Mouse (Mus musculus) telencephalon, adult 2 months (tissue): ENCODE measurements at regions not wholly inside any gene's neighbourhood (a gene's known extent, or its start where the extent isn't known, plus 50 kb on each side); places are given as distances from the start of the nearest gene placed in this dataset.
A peak's percentile ranks its signal among the peaks of the same experiment; 100 is the strongest.
"Not testable (repeated sequence)": the region's sequence is repeated elsewhere in the genome, so short reads cannot be mapped to it uniquely, and the experiment has no call there.

Experiments used
- DNase-seq: peaks from one replicate; pipeline ENCODE4 v3.0.0-alpha.2; 2011; ENCODE audit warnings: low read depth, low spot score

DNA sequence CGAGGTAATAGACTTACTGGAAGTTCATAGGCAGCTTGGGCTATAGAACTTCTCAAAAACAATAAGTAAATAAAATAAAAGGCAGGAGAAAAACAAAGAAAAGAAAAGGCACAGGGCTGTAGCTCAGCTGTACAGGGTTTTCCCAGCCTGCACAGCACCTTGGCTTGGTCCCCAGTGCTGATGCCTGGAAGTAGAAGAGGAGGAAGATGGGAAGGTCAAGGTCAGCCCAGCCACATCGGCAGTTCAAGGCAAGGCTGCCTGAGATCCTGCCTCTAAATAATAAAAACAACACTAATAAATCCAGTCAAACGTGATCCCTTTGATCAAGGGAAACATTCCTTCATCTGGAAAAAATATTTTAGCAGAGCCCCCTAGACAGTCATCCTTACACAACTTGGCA lies 103.1 kb downstream of the Cenpf start:
- no peak for DNase-seq

DNA sequence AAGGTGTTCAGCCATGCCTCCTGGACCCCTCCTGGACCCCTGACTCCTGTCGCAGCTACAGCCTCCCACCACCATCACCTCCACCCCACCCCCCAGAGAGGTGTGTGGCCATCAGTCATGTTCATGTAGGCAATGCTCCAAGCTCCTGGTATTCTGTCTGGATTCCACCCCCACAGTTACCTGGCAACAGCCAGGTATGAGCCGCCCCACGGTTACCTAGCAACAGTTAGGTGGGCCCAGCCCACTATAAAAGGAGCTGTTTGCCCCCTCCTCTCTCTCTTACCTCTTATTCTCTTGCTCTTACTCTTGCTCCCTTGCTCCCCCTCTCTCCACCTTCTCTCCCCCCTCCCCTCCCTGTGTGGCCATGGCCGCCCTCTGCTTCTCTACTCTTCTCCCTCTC lies 106.5 kb downstream of the Cenpf start:
- DNase-seq = no peak

DNA sequence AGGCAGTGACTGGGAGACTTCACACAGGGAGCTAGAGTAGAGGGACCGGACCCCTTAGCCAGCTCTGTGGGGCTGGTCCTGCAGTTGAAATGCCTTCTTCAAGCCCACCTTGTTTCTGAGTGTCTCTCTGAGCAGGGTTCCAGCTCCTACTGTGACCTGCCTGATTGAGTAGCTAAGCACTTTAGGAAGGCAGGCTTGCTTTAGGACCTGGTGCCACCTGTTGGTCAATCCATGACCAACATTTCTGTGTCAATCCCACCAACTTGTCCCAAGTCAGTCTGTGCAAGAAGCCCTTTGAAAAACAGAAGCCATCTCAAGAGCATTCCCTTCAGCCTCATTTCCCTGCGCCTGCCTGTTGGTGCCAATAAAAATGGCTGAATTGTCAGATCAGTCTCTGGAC lies 108.5 kb downstream of the Cenpf start:
- peak; percentile 32 for DNase-seq

DNA sequence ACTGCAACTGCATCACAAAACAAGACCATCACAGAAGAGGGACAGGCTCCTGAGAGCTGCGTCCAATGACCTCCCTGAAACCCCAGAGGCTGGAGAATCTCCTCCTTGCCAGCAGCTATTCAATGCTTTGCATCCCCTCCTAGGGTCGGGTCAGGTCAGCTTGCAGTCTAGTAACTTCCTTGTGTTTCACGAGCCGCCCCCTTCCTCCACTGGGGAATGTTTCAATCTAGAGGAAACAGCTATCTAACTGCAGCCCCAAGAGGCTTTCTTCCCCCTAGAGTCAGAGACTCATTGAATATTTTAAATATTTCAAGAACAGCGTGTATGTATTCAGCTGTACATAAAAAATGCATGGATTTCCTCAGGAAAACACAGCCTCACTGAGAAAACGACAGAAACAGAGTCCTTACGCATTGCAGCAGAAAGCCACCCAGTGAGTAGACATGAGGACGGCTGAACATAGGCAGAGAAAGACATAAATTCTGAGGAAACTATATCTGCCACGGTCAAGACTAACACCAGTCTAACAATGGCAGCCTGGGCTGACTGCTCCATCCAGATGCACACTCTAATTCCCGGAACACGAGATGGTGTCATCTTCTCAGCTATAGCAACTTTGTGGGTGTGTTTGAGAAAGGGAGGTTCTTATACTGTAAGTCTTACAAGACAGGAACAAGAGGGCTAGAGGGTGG lies 111.4 kb downstream of the Cenpf start:
- DNase-seq = no peak

DNA sequence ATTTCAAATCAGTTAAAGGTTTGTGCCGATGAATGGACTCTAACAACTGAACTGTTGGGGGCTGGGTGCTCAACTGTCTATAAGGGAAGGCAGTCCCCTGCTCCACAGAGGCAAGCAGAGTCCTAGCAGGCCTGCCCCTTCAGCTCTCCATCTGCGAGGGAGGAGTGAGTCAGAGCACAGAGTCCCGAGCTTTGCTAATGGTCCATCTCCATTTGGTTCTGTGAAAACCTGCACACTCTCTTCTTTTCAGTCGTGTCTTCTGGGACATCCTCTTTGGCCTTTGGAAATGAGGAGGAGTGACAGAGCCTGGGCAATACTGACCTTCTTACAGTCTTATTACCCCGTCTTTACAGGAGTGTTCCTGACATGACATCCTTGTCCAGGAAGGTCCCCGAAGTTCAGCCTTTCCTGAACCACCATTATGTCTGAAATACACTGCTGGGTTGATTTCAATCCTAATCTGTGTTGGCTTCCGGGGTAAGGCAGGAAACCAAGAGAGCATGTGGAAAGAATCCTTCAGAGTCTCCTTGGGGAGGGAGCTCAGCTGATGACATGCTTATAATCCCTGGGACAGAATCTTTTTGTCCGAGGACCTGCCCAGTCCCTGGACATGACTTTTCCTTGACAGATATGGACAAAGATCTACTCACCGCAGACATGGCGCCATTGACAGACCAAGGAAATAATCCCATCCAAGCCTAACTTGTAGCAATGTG lies 112.2 kb downstream of the Cenpf start:
- DNase-seq = no peak

DNA sequence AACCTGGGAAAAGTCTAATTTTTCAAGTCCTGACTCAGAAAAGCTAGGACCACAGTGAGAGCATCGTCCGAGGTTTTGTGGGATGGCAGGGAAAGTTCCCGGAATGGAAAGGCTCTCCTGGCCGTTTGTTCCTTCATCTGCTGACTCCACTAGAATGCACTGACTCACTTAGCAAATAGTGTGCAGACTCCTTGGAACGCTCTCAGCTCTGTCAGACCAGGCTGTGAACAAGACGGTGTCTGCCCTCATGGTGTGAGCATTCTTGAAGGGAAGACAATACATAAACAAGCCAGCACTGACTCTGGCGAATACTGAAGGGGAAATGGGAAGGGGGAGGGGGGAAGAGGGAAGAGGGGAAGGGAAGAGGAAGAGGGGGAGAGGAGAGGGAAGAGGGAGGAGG lies 121.4 kb downstream of the Cenpf start:
- DNase-seq = no peak

DNA sequence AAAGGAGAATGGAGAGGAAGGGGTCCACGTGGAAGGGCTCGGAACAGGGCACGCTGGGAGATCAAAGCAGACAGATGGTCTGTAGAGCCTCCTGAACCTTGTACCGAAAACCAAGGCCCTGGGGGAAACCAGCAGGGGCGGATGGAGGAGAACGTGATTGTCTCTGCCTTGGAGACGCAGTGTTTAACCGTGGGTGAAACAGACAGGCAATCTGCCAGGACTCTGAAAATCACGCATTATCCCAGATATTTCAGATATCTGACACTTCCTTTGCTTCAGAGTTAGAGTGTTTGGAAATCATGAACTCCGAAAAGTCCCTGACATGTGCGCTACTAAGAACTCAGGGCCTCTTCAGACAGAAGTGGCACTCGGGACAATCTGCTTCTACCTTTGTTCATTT lies 126.1 kb downstream of the Cenpf start:
- no peak for DNase-seq

DNA sequence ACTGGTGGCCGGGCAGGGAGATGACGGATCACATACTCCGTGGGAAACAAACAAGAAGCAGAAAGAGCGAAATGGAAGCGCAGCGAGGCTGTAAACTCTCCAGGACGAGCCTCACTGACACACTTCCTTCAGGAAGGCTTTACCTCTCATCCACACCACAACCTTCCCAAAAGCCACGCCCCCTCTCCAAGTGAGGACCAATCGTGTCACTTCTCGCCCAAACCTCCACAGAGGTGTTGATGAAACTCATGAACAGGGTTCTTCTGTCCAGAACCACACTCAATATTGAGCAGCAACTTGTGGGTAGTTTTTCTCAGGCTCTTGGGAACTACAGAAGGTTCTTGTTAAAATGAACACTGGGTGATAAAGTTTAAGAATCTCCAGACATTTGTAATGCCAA lies 127.3 kb downstream of the Cenpf start:
- no peak for DNase-seq

DNA sequence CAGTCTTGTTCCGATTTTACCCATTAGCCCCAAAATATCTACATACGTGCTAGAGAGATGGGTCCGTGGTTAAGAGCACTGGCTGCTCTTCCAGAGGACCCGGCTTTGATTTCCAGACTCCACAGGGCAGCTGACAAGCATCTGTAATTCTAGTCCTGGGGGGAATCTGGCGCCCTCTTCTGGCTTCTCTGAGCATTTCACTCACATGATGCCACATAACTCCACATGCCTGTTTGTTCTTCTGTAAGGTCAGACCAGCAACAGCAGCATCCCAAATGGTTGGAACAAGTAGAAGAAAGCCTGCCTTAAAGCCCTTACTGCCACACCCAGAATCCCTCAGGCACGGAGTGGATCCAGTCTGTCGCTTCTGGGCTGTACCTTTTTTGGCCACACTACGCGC lies 137.0 kb downstream of the Cenpf start:
- no peak for DNase-seq

DNA sequence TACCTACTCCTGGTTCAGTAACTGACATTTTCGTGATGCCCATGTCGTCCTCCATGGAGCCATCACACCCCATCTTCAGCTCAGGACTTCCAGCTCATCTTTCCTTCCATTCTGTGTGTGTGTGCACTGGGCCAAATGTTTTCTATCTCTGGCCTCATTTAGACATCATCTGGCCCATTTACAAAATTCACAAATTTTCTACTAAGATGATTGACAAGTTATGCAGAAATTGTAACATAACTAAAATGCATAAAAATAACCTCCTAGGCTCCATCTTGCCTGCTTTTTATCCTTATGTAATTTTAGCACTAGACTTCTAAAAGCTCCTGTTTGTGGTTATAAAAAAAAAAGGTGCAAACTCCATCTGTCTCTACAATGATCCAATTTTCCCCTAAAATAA lies 130.8 kb upstream of the Kcnk2 start:
- DNase-seq = peak; percentile 87

DNA sequence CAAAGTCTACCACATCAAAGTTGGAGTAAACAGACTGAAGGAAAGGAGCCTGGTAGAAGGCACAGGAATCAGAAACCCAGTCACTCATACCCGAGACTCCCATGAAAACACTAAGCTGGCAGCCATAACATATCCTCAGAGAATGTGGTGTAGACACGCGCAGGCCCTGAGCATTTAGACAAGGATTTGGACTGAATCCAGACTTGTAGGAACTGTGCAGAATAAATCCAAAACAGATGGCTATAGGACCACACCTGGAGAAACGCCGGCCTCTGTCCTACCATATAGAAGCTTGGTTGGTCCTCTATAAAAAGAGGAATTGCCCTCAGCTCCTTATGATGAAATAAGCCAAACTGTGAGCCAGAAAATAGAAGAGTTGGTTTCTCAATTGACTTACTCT lies 124.3 kb upstream of the Kcnk2 start:
- no peak for DNase-seq

DNA sequence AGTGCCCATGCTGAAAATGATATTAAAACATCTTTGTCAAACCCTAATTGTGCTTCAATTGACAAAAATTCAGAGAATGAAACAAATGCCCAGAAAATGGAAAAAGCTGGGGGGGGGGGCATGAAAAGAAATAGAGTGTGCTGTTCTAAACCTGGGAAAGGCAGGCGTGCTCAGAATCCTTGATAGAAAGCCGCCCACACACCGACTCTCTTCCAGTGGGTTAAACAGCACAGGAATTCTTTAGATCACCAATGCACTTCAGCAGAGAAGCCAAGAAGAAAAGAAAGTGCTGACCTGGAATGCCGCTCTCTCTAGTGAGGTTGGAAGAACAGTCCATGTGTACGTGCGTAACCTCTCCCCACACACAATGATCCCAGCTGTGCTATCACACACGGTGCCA lies 113.4 kb upstream of the Kcnk2 start:
- no peak for DNase-seq

DNA sequence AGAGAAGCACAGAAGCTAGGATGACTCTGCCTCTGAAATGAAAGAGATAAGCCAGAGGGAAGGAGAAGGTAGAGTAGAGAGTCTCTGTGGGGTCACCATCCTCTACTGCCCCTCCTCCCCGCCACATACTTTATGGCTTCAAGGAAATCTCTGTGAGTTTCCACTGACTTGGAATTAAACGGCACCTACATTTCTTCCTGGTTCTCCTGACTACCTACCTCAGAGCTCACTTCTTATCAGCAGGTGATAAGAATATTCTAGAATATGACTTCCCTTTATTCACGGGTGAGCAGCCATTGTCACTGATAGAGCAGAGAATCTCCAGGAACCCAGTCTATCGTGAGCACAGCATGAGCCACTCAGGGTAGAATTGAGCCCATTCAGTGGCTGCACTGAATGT lies 111.3 kb upstream of the Kcnk2 start:
- no peak for DNase-seq

DNA sequence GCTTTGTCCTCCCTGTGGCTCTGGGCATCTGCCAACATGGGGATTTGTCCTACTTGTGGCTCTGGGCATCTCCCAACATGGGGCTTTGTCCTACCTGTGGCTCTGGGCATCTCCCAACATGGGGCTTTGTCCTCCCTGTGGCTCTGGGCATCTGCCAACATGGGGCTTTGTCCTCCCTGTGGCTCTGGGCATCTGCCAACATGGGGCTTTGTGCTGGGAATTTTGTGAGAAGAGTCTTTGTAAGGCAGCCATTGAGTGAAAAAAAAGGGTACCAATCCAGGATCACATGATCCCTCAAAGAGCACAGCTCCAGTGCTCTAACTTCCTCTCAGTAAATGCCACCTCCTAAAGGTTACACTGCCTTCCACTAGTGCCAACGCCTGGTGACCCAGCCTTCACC lies 105.2 kb upstream of the Kcnk2 start:
- DNase-seq = not testable (repeated sequence)

DNA sequence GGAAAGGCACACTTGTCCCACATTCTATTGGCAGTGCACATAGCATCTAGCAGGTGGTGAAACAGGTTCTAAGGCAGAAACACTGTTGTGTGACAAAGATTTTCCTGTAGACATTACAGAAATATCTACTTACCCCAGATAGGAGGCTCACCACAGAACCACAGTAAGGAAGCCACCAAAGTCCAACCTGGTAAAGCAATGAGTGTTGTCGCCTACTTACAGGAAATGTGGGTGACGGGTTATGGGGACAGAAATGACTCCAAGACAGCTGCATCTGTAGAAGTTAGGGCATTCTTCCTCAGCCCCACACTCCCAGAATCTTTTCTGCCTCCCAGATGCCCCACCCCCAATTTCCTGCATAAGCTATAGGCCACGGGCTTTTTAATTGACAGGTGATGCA lies 97.6 kb upstream of the Kcnk2 start:
- DNase-seq = no peak

DNA sequence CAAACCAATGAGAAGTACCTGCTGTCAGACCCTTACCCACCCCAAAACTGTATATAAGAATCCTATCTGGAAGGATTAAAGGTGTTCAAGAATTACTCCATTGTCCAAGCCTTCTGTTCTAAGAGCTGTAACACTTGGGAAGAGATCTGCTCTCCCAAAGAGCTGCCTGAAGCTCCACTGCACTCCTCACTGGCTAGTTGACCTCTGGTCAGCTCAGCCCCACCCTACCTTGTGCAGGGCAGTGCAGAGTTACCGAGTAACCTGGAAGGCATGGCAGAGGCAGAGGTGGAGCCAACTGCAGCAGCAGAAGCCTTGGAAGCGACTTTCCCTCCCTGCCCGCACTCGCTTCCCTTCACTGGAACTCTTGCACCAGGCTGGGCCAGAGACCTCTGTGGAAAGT lies 97.1 kb upstream of the Kcnk2 start:
- DNase-seq = no peak

DNA sequence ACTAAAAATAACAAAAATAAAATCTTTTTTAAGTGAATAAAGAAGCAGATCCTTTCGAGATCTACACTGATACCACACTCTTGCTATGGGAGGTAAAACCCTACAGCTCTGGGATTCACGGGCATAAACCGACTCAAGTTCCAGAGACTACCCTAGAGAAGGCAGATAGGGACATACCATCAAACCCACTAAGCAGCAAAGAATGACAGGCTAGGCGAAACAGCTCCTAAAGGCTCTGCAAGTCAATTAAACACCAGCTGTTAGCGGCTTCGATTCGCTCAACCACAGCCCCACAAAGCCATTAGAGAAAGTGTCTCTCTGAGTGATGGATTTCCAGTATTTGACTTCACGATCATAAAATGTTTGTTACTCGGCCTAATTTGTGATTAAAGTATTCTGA lies 95.0 kb upstream of the Kcnk2 start:
- DNase-seq = no peak

DNA sequence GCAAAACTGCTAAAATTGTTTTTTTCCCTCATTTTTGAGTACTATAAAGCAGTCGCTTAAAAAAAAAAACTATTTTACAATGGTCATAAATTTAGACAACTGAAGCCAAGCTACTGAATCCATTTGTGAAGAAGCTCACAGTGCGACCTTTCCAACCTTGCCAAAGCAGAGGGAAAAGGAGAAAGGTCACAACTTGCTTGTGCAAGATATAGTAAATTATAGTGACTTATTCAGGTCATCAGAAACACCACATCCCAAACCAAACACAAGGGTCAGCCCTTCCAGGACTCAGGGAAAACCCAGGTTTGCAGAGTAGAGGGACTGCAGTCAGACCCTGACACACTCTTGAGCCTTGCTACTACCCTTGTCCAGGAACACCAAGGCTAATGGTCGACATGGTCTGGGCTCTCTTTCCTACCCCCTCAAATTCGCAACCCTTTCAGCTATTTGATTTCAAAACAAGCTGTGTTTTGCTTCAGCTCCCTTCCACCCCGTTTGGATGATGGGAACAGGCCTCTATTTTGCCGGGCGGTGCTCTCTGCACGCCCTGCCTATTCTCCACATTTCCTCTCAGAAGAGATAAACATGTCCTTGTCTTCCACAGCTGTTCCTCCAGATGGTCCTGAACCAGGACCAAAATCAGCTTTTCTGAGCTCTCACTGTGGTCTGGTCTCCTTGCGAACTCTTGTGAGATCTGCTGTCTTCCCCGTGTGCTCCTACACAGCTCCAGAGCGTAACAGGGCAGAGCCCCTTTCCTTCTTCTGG lies 93.5 kb upstream of the Kcnk2 start:
- peak; percentile 62 for DNase-seq

DNA sequence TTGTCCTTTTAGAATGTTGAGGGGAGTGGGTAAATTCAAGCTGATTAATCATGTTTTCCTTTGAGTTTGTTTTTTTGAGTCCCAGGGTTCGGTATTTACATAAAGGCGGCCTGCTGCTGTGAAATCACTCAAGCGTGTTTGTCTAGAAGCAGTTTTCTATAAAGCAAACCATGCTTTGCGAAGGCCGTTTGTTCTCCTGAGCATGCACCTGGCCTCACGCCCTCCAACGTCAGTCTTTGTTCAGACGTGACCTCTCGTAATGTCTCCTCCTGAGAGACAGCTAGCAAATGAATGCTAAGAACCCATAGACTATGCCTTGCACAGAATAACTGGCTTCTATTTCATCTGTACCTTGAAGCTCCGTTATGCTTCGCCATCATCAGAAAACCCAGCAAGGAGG lies 92.8 kb upstream of the Kcnk2 start:
- no peak for DNase-seq

DNA sequence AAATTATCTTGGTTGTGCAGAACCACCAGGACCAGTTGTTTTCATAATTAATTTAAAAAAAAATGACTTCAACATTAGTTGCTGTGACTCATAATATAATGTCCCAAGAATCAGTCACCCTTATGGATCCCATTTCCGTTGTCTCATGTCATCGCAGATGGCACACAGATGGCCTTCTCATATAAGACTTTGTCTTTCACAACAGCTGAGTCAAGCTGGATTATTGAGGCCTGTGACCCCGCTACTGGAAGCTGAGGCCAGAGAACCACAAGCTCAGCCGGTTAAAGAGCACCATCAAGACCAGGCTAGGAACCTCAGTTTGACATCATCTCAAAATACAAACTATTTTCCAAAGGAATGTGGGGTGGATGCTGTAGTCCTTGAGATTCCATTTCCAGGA lies 83.3 kb upstream of the Kcnk2 start:
- no peak for DNase-seq

DNA sequence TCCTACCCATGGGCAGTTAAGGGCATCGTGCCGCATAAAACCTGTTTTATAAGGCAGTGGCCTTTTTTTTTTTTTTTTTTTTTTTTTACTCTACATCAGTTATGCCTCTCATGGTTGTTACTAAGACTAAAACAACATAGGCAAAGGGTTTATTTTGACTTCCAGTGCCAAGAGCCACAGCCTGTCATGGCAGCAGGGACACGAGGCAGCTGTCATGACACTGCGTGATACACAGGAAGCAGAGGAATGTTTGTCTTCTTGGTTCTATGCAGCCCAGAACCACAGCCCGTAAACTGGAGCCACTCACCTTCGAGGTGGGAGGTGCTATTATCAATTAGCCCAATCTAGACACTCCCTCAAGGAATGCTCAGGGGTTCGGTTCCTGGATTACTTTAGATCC lies 81.3 kb upstream of the Kcnk2 start:
- DNase-seq = no peak

DNA sequence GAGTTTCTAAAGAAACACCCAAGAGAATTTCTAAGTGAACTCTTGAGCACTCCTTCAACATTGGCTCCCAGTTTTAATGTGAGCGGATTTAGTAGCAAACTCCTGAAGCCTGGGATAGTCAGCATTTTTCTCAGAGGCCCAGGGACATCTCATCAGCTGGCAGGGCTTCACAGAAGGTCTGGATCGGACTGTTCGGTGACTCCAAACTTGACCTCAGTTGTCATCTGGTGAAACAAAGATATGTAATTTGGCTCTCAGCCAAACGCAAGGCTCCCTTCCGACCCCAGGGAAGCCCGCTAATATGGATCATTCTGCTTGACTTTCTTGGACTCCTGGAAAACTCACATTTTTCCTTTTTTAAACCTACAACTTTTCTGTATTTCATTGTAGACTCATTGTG lies 76.0 kb upstream of the Kcnk2 start:
- no peak for DNase-seq

DNA sequence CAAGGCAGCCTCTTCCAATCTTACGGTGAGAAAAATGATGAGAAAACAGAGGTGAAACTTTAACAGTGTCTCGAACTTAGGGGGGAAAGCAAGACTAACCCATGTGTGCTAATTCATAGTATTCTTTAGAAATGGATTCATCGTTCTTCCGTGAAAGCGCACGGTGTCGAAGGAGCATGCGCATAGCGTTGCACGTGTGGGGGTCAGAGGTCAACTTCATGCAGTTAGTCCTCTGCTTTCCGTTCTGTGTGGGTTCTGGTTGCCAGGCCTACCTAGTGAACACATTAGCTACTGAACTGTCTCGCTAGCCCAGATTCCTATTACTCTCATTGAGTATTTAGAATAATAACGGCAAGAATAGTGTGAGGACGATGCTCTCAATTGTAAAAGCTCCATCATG lies 74.7 kb upstream of the Kcnk2 start:
- no peak for DNase-seq
